9 mouse cellular contexts compared by ENCODE assay signal in genomic region chr10:14046171-14046651, GRCm38 (mm10).
DNase-seq lines count a peak whose midpoint lies in the region; ATAC-seq and TF ChIP-seq lines count a peak whose summit lies in the region.
"Had no signal": no experiment of that assay in that cellular context is flagged by ENCODE, and none has a peak within 500 bp of the region (broad histone marks: within the 10 kb centered on the region; RNA-seq: fewer than 3 reads in every experiment).

No protein-coding gene starts in this region.

- no peak overlapping the region; the same call in 1 of the 2 replicates for H3K9ac ChIP-seq in heart, embryonic 12.5 days
- H3K9ac ChIP-seq in intestine, embryonic 15.5 days = no peak overlapping the region
- H3K9ac ChIP-seq in stomach, embryonic 16.5 days (ENCODE audit: low read length) = 0 out of 2 replicates have a peak overlapping the region, but pooled peaks have one; percentile 43

- no peak overlapping the region for H3K4me3 ChIP-seq in heart, embryonic 12.5 days
- H3K4me3 ChIP-seq in spleen, adult 2 months (ENCODE audit: extremely low read depth, insufficient read depth, insufficient read length) = no peak overlapping the region; the same call in 1 of the 2 replicates
- no peak overlapping the region for H3K4me3 ChIP-seq in intestine, embryonic 15.5 days (replicated peaks)
- no peak overlapping the region for H3K4me3 ChIP-seq in stomach, embryonic 16.5 days (replicated peaks; ENCODE audit: low read length)

- no peak for TF ChIP-seq POLR2A in spleen, adult 2 months (IDR thresholded peaks at IDR 0.05; ENCODE audit: low read depth, low read length)

- H3K4me2 ChIP-seq in heart, embryonic 12.5 days = peak overlapping the region; percentile 9; the same call in 1 of the 2 replicates
- H3K4me2 ChIP-seq in intestine, embryonic 15.5 days (replicated peaks) = no peak overlapping the region
- no peak overlapping the region for H3K4me2 ChIP-seq in stomach, embryonic 16.5 days (ENCODE audit: low read depth, low read length)

- no peaks in the 10 kb centered on the region for H3K27me3 ChIP-seq in heart, embryonic 12.5 days (replicated peaks)
- H3K27me3 ChIP-seq in spleen, adult 2 months (ENCODE audit: control insufficient read depth, insufficient read depth, low read length) = no peaks in the 10 kb centered on the region
- no peaks in the 10 kb centered on the region for H3K27me3 ChIP-seq in intestine, embryonic 15.5 days (replicated peaks)
- H3K27me3 ChIP-seq in stomach, embryonic 16.5 days (ENCODE audit: control insufficient read depth, insufficient read depth, low read length) = no peaks in the 10 kb centered on the region

- TF ChIP-seq CTCF in spleen, adult 2 months (IDR thresholded peaks at IDR 0.05; ENCODE audit: extremely low read depth, insufficient read depth, insufficient read length, insufficient replicate concordance) = no peak

- DNase-seq in heart, adult 8-10 months (ENCODE audit: low spot score) = no peak
- no peak for DNase-seq in spleen, adult 2 months (ENCODE audit: low read depth in 1 of 2, low spot score in 2 of 2)
- DNase-seq in spleen, postnatal 4 days (ENCODE audit: low spot score in 2 of 2) = no peak
- DNase-seq in urinary bladder, adult 18-20 months (ENCODE audit: low spot score in 2 of 2) = no peak
- no peak for DNase-seq in right cerebral cortex, adult 2 months (ENCODE audit: low spot score in 2 of 2)
- DNase-seq: gastrocnemius, postnatal 25 days had no signal

- no peak for ATAC-seq in heart, embryonic 12.5 days (ENCODE audit: insufficient number of reproducible peaks, low FRiP score)
- peak; percentile 52 for ATAC-seq in intestine, embryonic 15.5 days
- no peak for ATAC-seq in stomach, embryonic 16.5 days (ENCODE audit: insufficient read depth, low FRiP score)

- H3K4me1 ChIP-seq in heart, embryonic 12.5 days (replicated peaks) = peaks cover 60% of the 10 kb centered on the region
- peaks cover 49% of the 10 kb centered on the region for H3K4me1 ChIP-seq in spleen, adult 2 months (ENCODE audit: control insufficient read depth, insufficient read depth, insufficient read length)
- H3K4me1 ChIP-seq in intestine, embryonic 15.5 days (replicated peaks) = peaks cover 15% of the 10 kb centered on the region
- peaks cover 17% of the 10 kb centered on the region; the same call in 1 of the 2 replicates for H3K4me1 ChIP-seq in stomach, embryonic 16.5 days (ENCODE audit: control insufficient read depth, insufficient read depth, low read length)

- no peaks in the 10 kb centered on the region for H3K9me3 ChIP-seq in heart, embryonic 12.5 days (replicated peaks)
- no peaks in the 10 kb centered on the region for H3K9me3 ChIP-seq in intestine, embryonic 15.5 days
- no peaks in the 10 kb centered on the region for H3K9me3 ChIP-seq in stomach, embryonic 16.5 days (replicated peaks; ENCODE audit: control insufficient read depth, low read length)

- WGBS in heart, embryonic 12.5 days = 16% methylated on average over 4 of the region's 4 CpGs
- WGBS in spleen, adult 2 months = 27% methylated on average over 4 of the region's 4 CpGs
- 27% methylated on average over 4 of the region's 4 CpGs for WGBS in intestine, embryonic 15.5 days
- WGBS in stomach, embryonic 16.5 days = 26% methylated on average over 4 of the region's 4 CpGs

- H3K27ac ChIP-seq in heart, embryonic 12.5 days (ENCODE audit: poor library complexity, severe bottlenecking) = peak overlapping the region; percentile 74
- H3K27ac ChIP-seq in spleen, adult 2 months (ENCODE audit: insufficient read depth, low read length) = peak overlapping the region; percentile 92
- 0 out of 2 replicates have a peak overlapping the region, but pooled peaks have one; percentile 41 for H3K27ac ChIP-seq in intestine, embryonic 15.5 days
- 0 out of 2 replicates have a peak overlapping the region, but pooled peaks have one; percentile 23 for H3K27ac ChIP-seq in stomach, embryonic 16.5 days (ENCODE audit: low read length)

- no peaks in the 10 kb centered on the region for H3K36me3 ChIP-seq in heart, embryonic 12.5 days
- no peaks in the 10 kb centered on the region for H3K36me3 ChIP-seq in spleen, adult 2 months (ENCODE audit: control insufficient read depth, insufficient read depth, low read length)
- H3K36me3 ChIP-seq in intestine, embryonic 15.5 days = no peaks in the 10 kb centered on the region
- no peaks in the 10 kb centered on the region for H3K36me3 ChIP-seq in stomach, embryonic 16.5 days (ENCODE audit: control insufficient read depth, insufficient read depth, low read length)

Comparison
In these comparisons a context has a peak if more than half of its experiments do, and no peak if none do; other contexts are left out.
1. H3K27ac ChIP-seq: peak in every context shown above with its lines; median percentile 92 in spleen, adult 2 months; 74 in heart, embryonic 12.5 days; 41 in intestine, embryonic 15.5 days; 23 in stomach, embryonic 16.5 days.